Mouse (Mus musculus): ENCODE results near the gene Tpd52l1. TPM values are rescaled to one million over a fixed set of nuclear protein-coding genes. Genes with fewer than 3 reads are reported as not detected.

Tpd52l1 gene
- total RNA-seq, 2 experiments from 2014 or later, result 7.6 to 9.8 TPM

Other genes starting within 250 kb of the Tpd52l1 start
- 1 to 10 TPM; 7.7 to 7.8 TPM for gene Hddc2, start 132.6 kb downstream of the Tpd52l1 start, total RNA-seq (2021)
- gene Rnf217, start 163.2 kb upstream of the Tpd52l1 start, total RNA-seq (2021), result 1 to 10 TPM; 3.5 to 3.8 TPM